ENCODE assay signal across 8 mouse cellular contexts in genomic region chr7:81706027-81706415, GRCm38 (mm10). TPM values are rescaled to one million over a fixed set of nuclear protein-coding genes. Genes with fewer than 3 reads are reported as not detected.
A peak's percentile ranks its signal among the peaks of the same experiment; 100 is the strongest.
DNase-seq lines count a peak whose midpoint lies in the region; ATAC-seq and TF ChIP-seq lines count a peak whose summit lies in the region.

No protein-coding gene starts in this region.

- peak overlapping the region; percentile 89 for H3K27ac ChIP-seq in heart, embryonic 11.5 days (ENCODE audit: low read depth, low read length)
- peak overlapping the region; percentile 73; the same call in 1 of the 2 replicates for H3K27ac ChIP-seq in forebrain, embryonic 12.5 days
- no peak overlapping the region for H3K27ac ChIP-seq in liver, embryonic 11.5 days (ENCODE audit: low read depth, low read length)

- no peak for TF ChIP-seq CTCF in E14TG2a.4 (conservative IDR thresholded peaks at IDR 0.05; ENCODE audit: low read length)

- 0 out of 2 replicates have a peak, but pooled peaks cover 3% of the 10 kb centered on the region for H3K9me3 ChIP-seq in heart, embryonic 11.5 days (replicated peaks; ENCODE audit: control insufficient read depth, low read length)
- peaks cover 16% of the 10 kb centered on the region for H3K9me3 ChIP-seq in E14TG2a.4 (ENCODE audit: low read length)
- H3K9me3 ChIP-seq in forebrain, embryonic 12.5 days, result no peaks in the 10 kb centered on the region
- H3K9me3 ChIP-seq in liver, embryonic 11.5 days (ENCODE audit: control insufficient read depth, low read length), result no peaks in the 10 kb centered on the region; the same call in 1 of the 2 replicates

- no peak for DNase-seq in heart, postnatal 14 days
- DNase-seq in liver, embryonic 11.5 days (ENCODE audit: low spot score), result peak; percentile 43
- DNase-seq in ovary, postnatal 14 days (ENCODE audit: low spot score), result no peak
- no peak for DNase-seq in Muller cell, postnatal 12 days (ENCODE audit: inconsistent ontology term)

- H3K36me3 ChIP-seq in heart, embryonic 11.5 days (ENCODE audit: control insufficient read depth, insufficient read depth, low read length), result no peaks in the 10 kb centered on the region
- H3K36me3 ChIP-seq in E14TG2a.4 (ENCODE audit: insufficient read depth, low read length), result no peaks in the 10 kb centered on the region
- H3K36me3 ChIP-seq in forebrain, embryonic 12.5 days (replicated peaks), result no peaks in the 10 kb centered on the region
- no peaks in the 10 kb centered on the region for H3K36me3 ChIP-seq in liver, embryonic 11.5 days (ENCODE audit: control insufficient read depth, insufficient read depth, low read length)

- peaks cover 12% of the 10 kb centered on the region; the same call in 1 of the 2 replicates for H3K27me3 ChIP-seq in heart, embryonic 11.5 days (ENCODE audit: control insufficient read depth, insufficient read depth, low read length)
- peaks cover 79% of the 10 kb centered on the region for H3K27me3 ChIP-seq in E14TG2a.4 (ENCODE audit: insufficient read depth, low read length)
- peaks cover 32% of the 10 kb centered on the region for H3K27me3 ChIP-seq in forebrain, embryonic 12.5 days
- peaks cover 40% of the 10 kb centered on the region for H3K27me3 ChIP-seq in liver, embryonic 11.5 days (replicated peaks; ENCODE audit: control insufficient read depth, insufficient read depth, low read length)

- ATAC-seq in heart, embryonic 11.5 days (replicated peaks; ENCODE audit: insufficient number of reproducible peaks, low FRiP score, low TSS enrichment), result no peak
- no peak for ATAC-seq in forebrain, embryonic 12.5 days (ENCODE audit: low FRiP score)
- ATAC-seq in liver, embryonic 11.5 days (replicated peaks; ENCODE audit: low FRiP score), result no peak
- ATAC-seq in megakaryocyte-erythroid progenitor cell, adult 5-6 weeks (replicated peaks; ENCODE audit: low FRiP score, low TSS enrichment, poor library complexity, severe bottlenecking), result no peak

- H3K9ac ChIP-seq in heart, embryonic 11.5 days (ENCODE audit: low read depth, low read length), result peak overlapping the region; percentile 93
- peak overlapping the region; percentile 78 for H3K9ac ChIP-seq in forebrain, embryonic 12.5 days
- peak overlapping the region; percentile 67 for H3K9ac ChIP-seq in liver, embryonic 11.5 days (ENCODE audit: low read depth, low read length)

- WGBS in heart, embryonic 11.5 days (ENCODE audit: insufficient replicate concordance), result 33% methylated on average over 12 of the region's 12 CpGs
- WGBS in forebrain, embryonic 12.5 days, result 33% methylated on average over 12 of the region's 12 CpGs
- 37% methylated on average over 12 of the region's 12 CpGs for WGBS in liver, embryonic 11.5 days

- peak overlapping the region; percentile 86 for H3K4me3 ChIP-seq in heart, embryonic 11.5 days (ENCODE audit: low read depth, low read length)
- peak overlapping the region; percentile 81 for H3K4me3 ChIP-seq in E14TG2a.4 (replicated peaks; ENCODE audit: low read length)
- peak overlapping the region; percentile 70 for H3K4me3 ChIP-seq in forebrain, embryonic 12.5 days (replicated peaks)
- peak overlapping the region; percentile 69 for H3K4me3 ChIP-seq in liver, embryonic 11.5 days (ENCODE audit: low read depth, low read length)

- H3K4me2 ChIP-seq in heart, embryonic 11.5 days, result peak overlapping the region; percentile 89
- H3K4me2 ChIP-seq in forebrain, embryonic 12.5 days, result peak overlapping the region; percentile 89
- H3K4me2 ChIP-seq in liver, embryonic 11.5 days, result peak overlapping the region; percentile 97

- peaks cover 31% of the 10 kb centered on the region for H3K4me1 ChIP-seq in heart, embryonic 11.5 days (ENCODE audit: control insufficient read depth, insufficient read depth, low read length)
- peaks cover 14% of the 10 kb centered on the region for H3K4me1 ChIP-seq in E14TG2a.4 (replicated peaks; ENCODE audit: low read depth, low read length)
- H3K4me1 ChIP-seq in forebrain, embryonic 12.5 days, result peaks cover 9% of the 10 kb centered on the region
- H3K4me1 ChIP-seq in liver, embryonic 11.5 days (replicated peaks; ENCODE audit: control insufficient read depth, insufficient read depth, low read length), result peaks cover 11% of the 10 kb centered on the region

- intact Hi-C loops in heart, postnatal 14 days (cut with DNase I), result loop anchor here (2.0 kb wide), 2 partner anchors 17 to 53 kb away; no protein-coding TSS in a partner anchor

RNA-seq across cellular contexts. Expression of gene Homer2, which starts 1.3 kb away (rescaled TPM):
- 121 and 129 TPM in 2 replicates for polyA plus RNA-seq in heart, embryonic 11.5 days (2014; fragmentation: Nextera tagmentation; extraction: Ambion mirVana)
- total RNA-seq in heart, postnatal 14 days (2021), result 10 to 100 TPM; 69.7 to 70.8 TPM
- polyA plus RNA-seq in forebrain, embryonic 12.5 days (2016; fragmentation: Nextera tagmentation; extraction: Ambion mirVana), result 33.3 and 34.1 TPM in 2 replicates
- polyA plus RNA-seq in liver, embryonic 11.5 days (2014; fragmentation: Nextera tagmentation; extraction: Ambion mirVana), result 16.0 and 17.7 TPM in 2 replicates
- total RNA-seq in megakaryocyte-erythroid progenitor cell, adult 5-6 weeks (2014; fragmentation: Nextera tagmentation), result 0.33 and 3.3 TPM in 2 replicates
- 1.4 and 3.4 TPM in 2 replicates for total RNA-seq in megakaryocyte-erythroid progenitor cell, adult 5-6 weeks (2017)

RNA-seq across cellular contexts. Expression of gene Ramac, which starts 56.7 kb away (rescaled TPM):
- 78.3 and 91.3 TPM in 2 replicates for polyA plus RNA-seq in heart, embryonic 11.5 days (2014; fragmentation: Nextera tagmentation; extraction: Ambion mirVana)
- 10 to 100 TPM; 28.8 to 30.3 TPM for total RNA-seq in heart, postnatal 14 days (2021)
- polyA plus RNA-seq in forebrain, embryonic 12.5 days (2016; fragmentation: Nextera tagmentation; extraction: Ambion mirVana), result 134 and 138 TPM in 2 replicates
- 98.0 and 103 TPM in 2 replicates for polyA plus RNA-seq in liver, embryonic 11.5 days (2014; fragmentation: Nextera tagmentation; extraction: Ambion mirVana)
- 52.4 and 55.1 TPM in 2 replicates for total RNA-seq in megakaryocyte-erythroid progenitor cell, adult 5-6 weeks (2014; fragmentation: Nextera tagmentation)
- 73.6 and 96.6 TPM in 2 replicates for total RNA-seq in megakaryocyte-erythroid progenitor cell, adult 5-6 weeks (2017)
